Mouse (Mus musculus): ENCODE measurements around the gene Kif21b. TPM values are rescaled to one million over a fixed set of nuclear protein-coding genes. Genes with fewer than 3 reads are reported as not detected.

The Kif21b gene
- total and polyA plus RNA-seq, 3 experiments: 0.78 to 2.7 (median 0.98) TPM

- H3K4me3 ChIP-seq: peak overlapping the region; percentile 55
- peak; percentile 73 to 87 for DNase-seq
- H3K9ac ChIP-seq (ENCODE audit: low read depth, low read length): peak overlapping the region; percentile 59
- no peaks in the 10 kb centered on the region for H3K79me2 ChIP-seq (replicated peaks; ENCODE audit: control insufficient read depth, insufficient read depth, low read length)
- intact Hi-C loops (cut with DNase I): no loop called here
- 4% methylated on average over 32 of the region's 32 CpGs for WGBS
- H3K27me3 ChIP-seq (ENCODE audit: control insufficient read depth, insufficient read depth, low read length): no peaks in the 10 kb centered on the region
- H3K4me1 ChIP-seq (ENCODE audit: control insufficient read depth, insufficient read depth, low read length): peaks cover 8% of the 10 kb centered on the region
- TF ChIP-seq POLR2A (IDR thresholded peaks at IDR 0.05; ENCODE audit: insufficient read depth, low read depth, low read length) (peak; percentile 61), EP300 (IDR thresholded peaks at IDR 0.05; ENCODE audit: insufficient read depth, low read depth, low read length) (no peak), CTCF (IDR thresholded peaks at IDR 0.05) (no peak)
- H3K27ac ChIP-seq: peak overlapping the region; percentile 62
- no peaks in the 10 kb centered on the region for H3K36me3 ChIP-seq (ENCODE audit: control insufficient read depth, insufficient read depth, low read length)
Observed at GRCm38 (mm10) chr1:136139990-136140640, 8.9 kb downstream of the Kif21b start.

GRCm38 (mm10) chr1:136141176-136141950 is 10.2 kb downstream of the Kif21b start:
- Histone ChIP-seq H3K36me3 (ENCODE audit: control insufficient read depth, insufficient read depth, low read length) (no peaks in the 10 kb centered on the region), H3K79me2 (replicated peaks; ENCODE audit: control insufficient read depth, insufficient read depth, low read length) (no peaks in the 10 kb centered on the region), H3K27me3 (ENCODE audit: control insufficient read depth, insufficient read depth, low read length) (no peaks in the 10 kb centered on the region), H3K9ac (ENCODE audit: low read depth, low read length) (no peak overlapping the region), H3K4me1 (ENCODE audit: control insufficient read depth, insufficient read depth, low read length) (peaks cover 7% of the 10 kb centered on the region), H3K4me3 (no peak overlapping the region), H3K27ac (no peak overlapping the region)
- peak in 1 of 2 experiments; percentile 64 for DNase-seq
- 83% methylated on average over 11 of the region's 11 CpGs for WGBS
- intact Hi-C loops (cut with DNase I): no loop called here
- TF ChIP-seq CTCF (IDR thresholded peaks at IDR 0.05): no peak
- TF ChIP-seq EP300 (IDR thresholded peaks at IDR 0.05; ENCODE audit: insufficient read depth, low read depth, low read length): no peak
- TF ChIP-seq POLR2A (IDR thresholded peaks at IDR 0.05; ENCODE audit: insufficient read depth, low read depth, low read length): no peak

GRCm38 (mm10) chr1:136142336-136142735 is 11.1 kb downstream of the Kif21b start:
- H3K4me1 ChIP-seq (ENCODE audit: control insufficient read depth, insufficient read depth, low read length): peaks cover 5% of the 10 kb centered on the region
- intact Hi-C loops (cut with DNase I): no loop called here
- WGBS: 60% methylated on average over 6 of the region's 6 CpGs
- no peaks in the 10 kb centered on the region for H3K79me2 ChIP-seq (replicated peaks; ENCODE audit: control insufficient read depth, insufficient read depth, low read length)
- H3K4me3 ChIP-seq: no peak overlapping the region
- no peak for TF ChIP-seq CTCF (IDR thresholded peaks at IDR 0.05)
- no peak for TF ChIP-seq EP300 (IDR thresholded peaks at IDR 0.05; ENCODE audit: insufficient read depth, low read depth, low read length)
- no peak for TF ChIP-seq POLR2A (IDR thresholded peaks at IDR 0.05; ENCODE audit: insufficient read depth, low read depth, low read length)
- H3K27ac ChIP-seq: no peak overlapping the region
- DNase-seq: no peak
- no peaks in the 10 kb centered on the region for H3K27me3 ChIP-seq (ENCODE audit: control insufficient read depth, insufficient read depth, low read length)
- H3K36me3 ChIP-seq (ENCODE audit: control insufficient read depth, insufficient read depth, low read length): no peaks in the 10 kb centered on the region
- no peak overlapping the region for H3K9ac ChIP-seq (ENCODE audit: low read depth, low read length)

GRCm38 (mm10) chr1:136143514-136143913 is 12.3 kb downstream of the Kif21b start:
- H3K4me1 ChIP-seq (ENCODE audit: control insufficient read depth, insufficient read depth, low read length): no peaks in the 10 kb centered on the region; the same call in 1 of the 2 replicates
- no peak overlapping the region for H3K27ac ChIP-seq
- no peak for TF ChIP-seq POLR2A (IDR thresholded peaks at IDR 0.05; ENCODE audit: insufficient read depth, low read depth, low read length)
- no peak for TF ChIP-seq CTCF (IDR thresholded peaks at IDR 0.05)
- TF ChIP-seq EP300 (IDR thresholded peaks at IDR 0.05; ENCODE audit: insufficient read depth, low read depth, low read length): no peak
- no peaks in the 10 kb centered on the region for H3K79me2 ChIP-seq (replicated peaks; ENCODE audit: control insufficient read depth, insufficient read depth, low read length)
- no peaks in the 10 kb centered on the region for H3K27me3 ChIP-seq (ENCODE audit: control insufficient read depth, insufficient read depth, low read length)
- DNase-seq: no peak
- intact Hi-C loops (cut with DNase I): no loop called here
- no peak overlapping the region for H3K4me3 ChIP-seq
- no peak overlapping the region for H3K9ac ChIP-seq (ENCODE audit: low read depth, low read length)
- H3K36me3 ChIP-seq (ENCODE audit: control insufficient read depth, insufficient read depth, low read length): no peaks in the 10 kb centered on the region
- 97% methylated on average over 10 of the region's 10 CpGs for WGBS

- Histone ChIP-seq H3K9ac (ENCODE audit: low read depth, low read length) (no peak overlapping the region), H3K79me2 (replicated peaks; ENCODE audit: control insufficient read depth, insufficient read depth, low read length) (no peaks in the 10 kb centered on the region), H3K4me3 (no peak overlapping the region), H3K36me3 (ENCODE audit: control insufficient read depth, insufficient read depth, low read length) (no peaks in the 10 kb centered on the region), H3K27me3 (ENCODE audit: control insufficient read depth, insufficient read depth, low read length) (no peaks in the 10 kb centered on the region), H3K27ac (no peak overlapping the region), H3K4me1 (ENCODE audit: control insufficient read depth, insufficient read depth, low read length) (no peaks in the 10 kb centered on the region)
- WGBS: 91% methylated on average over 9 of the region's 9 CpGs
- intact Hi-C loops (cut with DNase I): no loop called here
- DNase-seq: no peak
- TF ChIP-seq POLR2A (IDR thresholded peaks at IDR 0.05; ENCODE audit: insufficient read depth, low read depth, low read length) (no peak), CTCF (IDR thresholded peaks at IDR 0.05) (no peak), EP300 (IDR thresholded peaks at IDR 0.05; ENCODE audit: insufficient read depth, low read depth, low read length) (no peak)
Observed at GRCm38 (mm10) chr1:136149702-136150101, 18.5 kb downstream of the Kif21b start.

GRCm38 (mm10) chr1:136151371-136151770 is 20.2 kb downstream of the Kif21b start:
- Histone ChIP-seq H3K9ac (ENCODE audit: low read depth, low read length) (no peak overlapping the region), H3K27me3 (ENCODE audit: control insufficient read depth, insufficient read depth, low read length) (no peaks in the 10 kb centered on the region), H3K4me1 (ENCODE audit: control insufficient read depth, insufficient read depth, low read length) (no peaks in the 10 kb centered on the region), H3K4me3 (no peak overlapping the region), H3K27ac (no peak overlapping the region), H3K36me3 (ENCODE audit: control insufficient read depth, insufficient read depth, low read length) (no peaks in the 10 kb centered on the region), H3K79me2 (replicated peaks; ENCODE audit: control insufficient read depth, insufficient read depth, low read length) (no peaks in the 10 kb centered on the region)
- 85% methylated on average over 8 of the region's 8 CpGs for whole genome bisulfite sequencing
- no peak for DNase-seq
- TF ChIP-seq POLR2A (IDR thresholded peaks at IDR 0.05; ENCODE audit: insufficient read depth, low read depth, low read length) (no peak), CTCF (IDR thresholded peaks at IDR 0.05) (no peak), EP300 (IDR thresholded peaks at IDR 0.05; ENCODE audit: insufficient read depth, low read depth, low read length) (no peak)
- intact Hi-C loops (cut with DNase I): no loop called here

Data from heart, adult 2 months (tissue).